Mouse (Mus musculus) heart, embryonic 11.5 days (tissue): ENCODE measurements at regions not wholly inside any gene's neighbourhood (a gene's known extent, or its start where the extent isn't known, plus 50 kb on each side); places are given as distances from the start of the nearest gene placed in this dataset.

Experiments used
- ATAC-seq: fragments of 200-750 bp; cut with Nextera tagmentation; replicated peaks from 2 replicates; pipeline ENCODE4 v1.8.0; 2017; ENCODE audit warnings: moderate library complexity; ENCODE audit not compliant: insufficient number of reproducible peaks, low FRiP score, low TSS enrichment
- H3K27ac ChIP-seq: fragments of 300-500 bp; sonication (generic); 2 replicates; pipeline ENCODE4 v1.5.1; 2014; ENCODE audit warnings: mild to moderate bottlenecking, low read depth, low read length
- H3K27me3 ChIP-seq: fragments of 300-500 bp; sonication (generic); 2 replicates; pipeline ENCODE4 v1.6.1; 2014; ENCODE audit warnings: mild to moderate bottlenecking, low read length, mixed read lengths; ENCODE audit not compliant: control insufficient read depth, insufficient read depth
- H3K36me3 ChIP-seq: fragments of 300-500 bp; sonication (generic); 2 replicates; pipeline ENCODE4 v1.6.1; 2014; ENCODE audit warnings: mild to moderate bottlenecking, low read length, moderate library complexity, mixed read lengths; ENCODE audit not compliant: control insufficient read depth, insufficient read depth
- H3K4me1 ChIP-seq: fragments of 300-500 bp; sonication (generic); 2 replicates; pipeline ENCODE4 v1.6.1; 2014; ENCODE audit warnings: low read length; ENCODE audit not compliant: control insufficient read depth, insufficient read depth
- H3K4me2 ChIP-seq: fragments of 300-500 bp; sonication (generic); 2 replicates; pipeline ENCODE4 v1.6.1; 2014; ENCODE audit warnings: mild to moderate bottlenecking, moderate library complexity
- H3K4me3 ChIP-seq: fragments of 300-500 bp; sonication (generic); 2 replicates; pipeline ENCODE4 v1.5.1; 2014; ENCODE audit warnings: low read depth, low read length
- H3K9ac ChIP-seq: fragments of 300-500 bp; sonication (generic); 2 replicates; pipeline ENCODE4 v1.6.1; 2014; ENCODE audit warnings: mild to moderate bottlenecking, low read depth, low read length, moderate library complexity
- H3K9me3 ChIP-seq: fragments of 300-500 bp; sonication (generic); replicated peaks from 2 replicates; pipeline ENCODE4 v1.6.1; 2016; ENCODE audit warnings: low read length; ENCODE audit not compliant: control insufficient read depth
- WGBS: fragments of 180-500 bp; shearing (Covaris S2); extraction: QIAGEN DNeasy Blood & Tissue Kit; methylation state at CpG from one replicate; pipeline ENCODE4 v1.1.7; 2014; ENCODE audit not compliant: insufficient replicate concordance; 5-methylcytosine and 5-hydroxymethylcytosine counted together

DNA sequence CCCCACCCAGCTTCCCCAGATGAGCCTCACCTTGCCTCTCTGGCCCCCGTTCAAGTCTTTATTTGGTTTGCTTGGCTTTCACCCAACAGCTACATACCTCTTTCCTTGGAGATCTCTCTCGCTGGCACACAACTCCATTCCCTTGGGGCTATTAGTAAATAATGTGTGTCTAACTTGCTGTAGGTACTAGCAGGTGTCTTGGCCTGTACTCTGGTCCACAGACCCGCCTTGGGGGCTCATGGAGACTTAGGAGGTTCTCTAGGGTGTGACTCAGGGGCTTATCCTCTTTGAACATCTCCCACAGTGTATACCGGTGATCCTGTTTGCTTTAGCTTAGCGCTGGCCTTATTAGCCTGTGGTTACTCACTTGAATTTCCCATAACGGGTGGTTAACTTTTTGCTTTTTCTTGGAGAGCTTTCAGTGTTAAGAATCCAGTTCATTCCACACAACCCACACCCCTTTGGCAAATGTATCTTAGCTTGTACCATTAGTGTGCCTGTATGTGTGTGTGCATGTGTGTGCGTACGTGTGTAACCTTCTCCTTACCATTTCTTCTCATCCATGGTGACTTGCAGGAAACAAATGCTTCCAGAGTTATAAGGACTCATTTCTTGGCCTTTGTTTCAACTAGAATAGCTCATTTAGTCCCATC, 67.3 kb upstream of the Map4k3 start:
- no peaks in the 10 kb centered on the region for H3K27me3 ChIP-seq
- H3K4me1 ChIP-seq, result no peaks in the 10 kb centered on the region
- H3K9ac ChIP-seq, result no peak overlapping the region
- no peak overlapping the region for H3K4me2 ChIP-seq
- H3K36me3 ChIP-seq, result no peaks in the 10 kb centered on the region
- no peak for ATAC-seq
- no peak overlapping the region for H3K27ac ChIP-seq
- 77% methylated on average over 8 of the region's 8 CpGs for WGBS
- no peak overlapping the region for H3K4me3 ChIP-seq
- H3K9me3 ChIP-seq, result no peaks in the 10 kb centered on the region

GRCm38 (mm10) chr17:80792605-80793004, 64.3 kb upstream of the Map4k3 start:
- H3K27ac ChIP-seq, result no peak overlapping the region
- no peak overlapping the region for H3K4me2 ChIP-seq
- no peaks in the 10 kb centered on the region for H3K4me1 ChIP-seq
- H3K9ac ChIP-seq, result no peak overlapping the region
- no peak for ATAC-seq
- H3K9me3 ChIP-seq, result peaks cover 2% of the 10 kb centered on the region; the same call in 1 of the 2 replicates
- no peaks in the 10 kb centered on the region for H3K36me3 ChIP-seq
- 81% methylated on average over 4 of the region's 4 CpGs for WGBS
- H3K4me3 ChIP-seq, result no peak overlapping the region
- no peaks in the 10 kb centered on the region for H3K27me3 ChIP-seq

DNA sequence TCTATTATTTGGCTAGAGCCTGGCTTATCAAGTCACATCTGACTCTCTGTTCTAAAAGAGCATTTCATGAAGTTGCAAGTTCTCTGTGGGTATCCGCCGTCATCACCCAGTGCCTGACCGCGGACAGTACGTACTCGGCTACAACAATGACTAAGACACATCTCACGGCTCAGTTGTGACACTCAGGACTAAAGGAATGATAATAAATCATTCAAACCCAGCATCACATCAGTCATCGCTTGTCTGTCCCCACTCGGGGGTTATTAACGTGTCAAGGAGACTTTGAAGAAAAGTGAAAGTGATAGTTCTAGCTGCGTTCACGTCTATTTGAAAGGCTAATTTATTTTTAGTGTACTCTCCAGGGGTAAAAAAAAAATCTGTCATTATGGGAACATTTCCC, 61.4 kb upstream of the Map4k3 start:
- no peak overlapping the region for H3K9ac ChIP-seq
- no peaks in the 10 kb centered on the region for H3K36me3 ChIP-seq
- H3K4me1 ChIP-seq, result 0 out of 2 replicates have a peak, but pooled peaks cover 4% of the 10 kb centered on the region
- no peaks in the 10 kb centered on the region for H3K27me3 ChIP-seq
- ATAC-seq, result no peak
- peaks cover 2% of the 10 kb centered on the region; the same call in 1 of the 2 replicates for H3K9me3 ChIP-seq
- no peak overlapping the region for H3K4me2 ChIP-seq
- H3K4me3 ChIP-seq, result no peak overlapping the region
- 73% methylated on average over 12 of the region's 12 CpGs for WGBS
- H3K27ac ChIP-seq, result no peak overlapping the region

- Histone ChIP-seq H3K27ac (no peak overlapping the region), H3K27me3 (no peaks in the 10 kb centered on the region), H3K4me3 (no peak overlapping the region), H3K4me1 (0 out of 2 replicates have a peak, but pooled peaks cover 4% of the 10 kb centered on the region), H3K4me2 (no peak overlapping the region), H3K9me3 (peaks cover 2% of the 10 kb centered on the region; the same call in 1 of the 2 replicates), H3K36me3 (no peaks in the 10 kb centered on the region), H3K9ac (no peak overlapping the region)
- 67% methylated on average over 3 of the region's 3 CpGs for WGBS
- ATAC-seq, result no peak
Measured at GRCm38 (mm10) chr17:80789000-80789399, 60.7 kb upstream of the Map4k3 start.

DNA sequence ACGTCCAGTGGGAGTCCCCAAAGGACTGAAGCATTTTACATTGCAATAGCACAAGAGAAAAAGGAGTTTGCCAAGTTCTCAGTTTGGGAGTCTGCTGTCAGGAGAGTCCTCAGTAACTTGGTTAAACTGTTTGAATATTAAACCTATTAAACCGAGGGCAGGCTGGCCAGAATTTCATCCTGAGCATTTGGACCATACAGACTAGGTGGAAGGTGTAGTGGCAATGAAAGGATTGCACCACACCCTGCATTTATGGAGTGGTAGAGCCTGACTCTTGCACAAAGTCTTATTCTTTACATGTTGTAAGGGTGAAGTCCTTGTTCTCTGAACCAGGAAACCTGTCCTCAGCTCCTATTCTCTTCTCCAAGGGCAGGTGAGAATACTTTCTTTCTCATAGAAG, 58.6 kb upstream of the Map4k3 start:
- H3K4me1 ChIP-seq, result 0 out of 2 replicates have a peak, but pooled peaks cover 4% of the 10 kb centered on the region
- peaks cover 2% of the 10 kb centered on the region; the same call in 1 of the 2 replicates for H3K9me3 ChIP-seq
- 64% methylated on average over 2 of the region's 2 CpGs for WGBS
- no peak overlapping the region for H3K4me2 ChIP-seq
- H3K27ac ChIP-seq, result no peak overlapping the region
- no peak overlapping the region for H3K4me3 ChIP-seq
- no peak overlapping the region for H3K9ac ChIP-seq
- H3K27me3 ChIP-seq, result no peaks in the 10 kb centered on the region
- no peaks in the 10 kb centered on the region for H3K36me3 ChIP-seq
- no peak for ATAC-seq

GRCm38 (mm10) chr17:80786061-80786851, 58.0 kb upstream of the Map4k3 start:
- WGBS, result 70% methylated on average over 8 of the region's 8 CpGs
- H3K9me3 ChIP-seq, result peaks cover 2% of the 10 kb centered on the region; the same call in 1 of the 2 replicates
- H3K4me3 ChIP-seq, result no peak overlapping the region
- H3K27me3 ChIP-seq, result no peaks in the 10 kb centered on the region
- H3K36me3 ChIP-seq, result no peaks in the 10 kb centered on the region
- no peak overlapping the region for H3K27ac ChIP-seq
- H3K4me1 ChIP-seq, result 0 out of 2 replicates have a peak, but pooled peaks cover 4% of the 10 kb centered on the region
- no peak overlapping the region for H3K4me2 ChIP-seq
- no peak for ATAC-seq
- no peak overlapping the region for H3K9ac ChIP-seq

DNA sequence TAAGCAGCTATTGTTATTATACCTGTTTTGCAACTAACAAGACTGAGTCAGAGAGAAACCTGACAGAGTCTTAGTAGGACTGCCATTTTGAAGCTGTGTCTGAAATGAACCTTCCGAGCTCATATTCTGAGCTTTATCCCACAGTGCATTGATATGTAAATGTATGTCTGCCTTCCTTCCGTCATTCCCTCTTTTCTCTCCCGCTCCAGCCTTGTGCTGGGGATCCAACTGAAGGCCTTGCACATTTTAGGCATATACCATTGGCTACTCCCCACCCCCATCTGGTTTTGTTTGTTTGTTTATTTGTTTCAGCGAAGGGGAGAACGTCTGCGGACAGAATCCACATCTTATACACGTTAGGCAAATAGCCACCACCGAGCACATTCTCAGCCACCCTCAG, 57.2 kb upstream of the Map4k3 start:
- Histone ChIP-seq H3K9me3 (peaks cover 2% of the 10 kb centered on the region; the same call in 1 of the 2 replicates), H3K27ac (no peak overlapping the region), H3K4me1 (0 out of 2 replicates have a peak, but pooled peaks cover 4% of the 10 kb centered on the region), H3K4me3 (no peak overlapping the region), H3K27me3 (no peaks in the 10 kb centered on the region), H3K9ac (no peak overlapping the region), H3K4me2 (no peak overlapping the region), H3K36me3 (no peaks in the 10 kb centered on the region)
- no peak for ATAC-seq
- whole genome bisulfite sequencing, result 74% methylated on average over 8 of the region's 8 CpGs

DNA sequence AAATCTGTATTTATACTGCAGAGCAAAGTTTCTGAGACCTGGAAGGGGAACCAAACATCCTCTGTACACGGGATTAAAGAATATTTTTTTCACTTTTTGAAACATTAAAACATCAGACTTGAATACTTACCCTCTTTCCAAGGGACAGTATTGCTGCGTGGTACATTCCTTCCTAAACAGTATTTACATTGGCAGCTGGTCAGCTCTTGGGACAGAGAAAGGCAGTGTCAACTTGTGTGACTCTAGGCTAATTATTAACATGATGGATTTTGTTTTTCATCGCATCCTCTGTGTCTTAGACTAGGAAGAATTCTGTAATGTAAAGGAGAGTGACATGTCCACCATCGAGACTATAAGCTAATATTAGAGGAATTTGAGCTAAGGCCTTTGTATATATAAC, 56.8 kb upstream of the Map4k3 start:
- no peak for ATAC-seq
- WGBS, result 65% methylated on average over 4 of the region's 4 CpGs
- 0 out of 2 replicates have a peak, but pooled peaks cover 4% of the 10 kb centered on the region for H3K4me1 ChIP-seq
- H3K9ac ChIP-seq, result no peak overlapping the region
- no peaks in the 10 kb centered on the region for H3K27me3 ChIP-seq
- H3K27ac ChIP-seq, result no peak overlapping the region
- peaks cover 2% of the 10 kb centered on the region; the same call in 1 of the 2 replicates for H3K9me3 ChIP-seq
- H3K4me3 ChIP-seq, result no peak overlapping the region
- H3K36me3 ChIP-seq, result no peaks in the 10 kb centered on the region
- H3K4me2 ChIP-seq, result no peak overlapping the region
